Mouse (Mus musculus) right cerebral cortex, postnatal 10 days (tissue): Measurements from ENCODE around the gene Cnn2.
A peak's percentile ranks its signal among the peaks of the same experiment; 100 is the strongest.

Source experiments
- DNase-seq, 2 experiments: peaks; one replicate each; pipeline ENCODE4 v3.0.0; 2021; ENCODE audit warnings: low spot score in 2 of 2

The Cnn2 gene

GRCm38 (mm10) chr10:80019471-80020131 lies 31.2 kb downstream of the Cnn2 start:
- no peak for DNase-seq

GRCm38 (mm10) chr10:80020191-80020590 lies 31.8 kb downstream of the Cnn2 start:
- DNase-seq: no peak

- DNase-seq: no peak
These were observed 32.4 kb downstream of the Cnn2 start for GRCm38 (mm10) chr10:80020603-80021319.

- no peak for DNase-seq
These were observed 32.9 kb downstream of the Cnn2 start for GRCm38 (mm10) chr10:80021320-80021641.

- no peak for DNase-seq
These were observed 33.8 kb downstream of the Cnn2 start for GRCm38 (mm10) chr10:80022164-80022563.

GRCm38 (mm10) chr10:80022806-80023205 lies 34.4 kb downstream of the Cnn2 start:
- no peak for DNase-seq

GRCm38 (mm10) chr10:80023758-80024157 lies 35.4 kb downstream of the Cnn2 start:
- DNase-seq: no peak

- DNase-seq: no peak
These were observed 36.1 kb downstream of the Cnn2 start for GRCm38 (mm10) chr10:80024229-80025043.

GRCm38 (mm10) chr10:80025044-80025347 lies 36.6 kb downstream of the Cnn2 start:
- no peak for DNase-seq

GRCm38 (mm10) chr10:80025463-80025862 lies 37.1 kb downstream of the Cnn2 start:
- no peak for DNase-seq

- no peak for DNase-seq
These were observed 37.5 kb downstream of the Cnn2 start for GRCm38 (mm10) chr10:80025889-80026288.

- no peak for DNase-seq
These were observed 39.5 kb downstream of the Cnn2 start for GRCm38 (mm10) chr10:80027681-80028520.

GRCm38 (mm10) chr10:80028521-80028846 lies 40.1 kb downstream of the Cnn2 start:
- no peak for DNase-seq

- no peak for DNase-seq
These were observed 41.8 kb downstream of the Cnn2 start for GRCm38 (mm10) chr10:80030191-80030590.

- DNase-seq: no peak
These were observed 42.4 kb downstream of the Cnn2 start for GRCm38 (mm10) chr10:80030736-80031135.

- peak in 1 of 2 experiments; percentile 65 for DNase-seq
These were observed 44.6 kb downstream of the Cnn2 start for GRCm38 (mm10) chr10:80032799-80033480.

- DNase-seq: no peak
These were observed 45.4 kb downstream of the Cnn2 start for GRCm38 (mm10) chr10:80033511-80034391.

- DNase-seq: no peak
These were observed 46.8 kb downstream of the Cnn2 start for GRCm38 (mm10) chr10:80035148-80035547.

- no peak for DNase-seq
These were observed 47.3 kb downstream of the Cnn2 start for GRCm38 (mm10) chr10:80035686-80036085.

GRCm38 (mm10) chr10:80036832-80037231 lies 48.4 kb downstream of the Cnn2 start:
- no peak for DNase-seq
